Mouse (Mus musculus): ENCODE results near the gene Mark1.

- TF ChIP-seq EP300 (IDR thresholded peaks at IDR 0.05) (no peak), CTCF (IDR thresholded peaks at IDR 0.05) (no peak)
Observed at GRCm38 (mm10) chr1:184877306-184877705, 122.1 kb downstream of the Mark1 start.
